Mouse (Mus musculus) regulatory T cell (primary cell): ENCODE measurements around the gene Rpl36a.

Experiments used
- in situ Hi-C: fragments of 300-600 bp; cut with MboI, MseI; formaldehyde crosslinking; loops from one replicate; pipeline ENCODE4 v1.15.1; 2025; ENCODE audit warnings: high pct_unique_total_duplicates

Rpl36a gene

GRCm38 (mm10) chrX:134599922-134600565, 14.6 kb downstream of the Rpl36a start:
- in situ Hi-C loops, result no loop called here

DNA sequence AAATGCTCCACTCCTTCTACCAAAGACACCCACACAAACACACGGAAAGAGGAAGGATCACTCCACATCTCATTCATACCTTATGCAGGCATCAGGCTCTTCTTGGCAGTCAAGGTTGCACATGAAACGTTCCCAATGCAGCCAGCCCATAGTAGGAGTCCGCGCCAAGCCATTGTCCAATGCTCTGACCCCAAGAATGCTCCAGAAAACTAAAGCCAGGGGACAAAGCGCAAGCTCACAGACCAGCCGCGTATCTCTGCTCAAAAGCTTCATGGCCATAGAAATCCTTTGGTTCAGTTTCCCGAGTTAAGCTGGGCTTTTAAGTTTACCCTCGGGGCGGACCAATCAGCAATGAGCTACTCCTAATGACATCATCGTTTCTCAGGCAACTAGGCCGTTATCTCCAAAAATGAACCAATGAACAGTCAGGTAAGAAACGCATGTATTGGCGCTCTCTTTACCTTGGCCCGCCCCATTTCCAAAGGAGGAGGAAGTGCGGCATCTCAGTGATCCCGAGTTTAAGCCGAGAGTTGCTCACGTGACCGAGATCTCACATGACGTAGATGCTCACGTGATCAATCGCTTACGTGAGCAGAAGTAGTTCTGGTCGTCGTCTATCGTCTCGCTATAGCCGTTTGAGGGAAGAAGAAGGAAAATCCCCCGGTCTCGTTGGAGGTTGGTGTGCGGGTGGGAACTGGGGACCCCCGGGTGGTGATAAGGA, 15.4 kb downstream of the Rpl36a start, which contains the start of the genes Gla and Hnrnph2:
Gene Gla (minus strand): TSS at position 467 of the 721 bp plus-strand sequence.
Gene Hnrnph2 (plus strand): TSS at position 521 of the 721 bp plus-strand sequence.
- in situ Hi-C loops, result no loop called here

DNA sequence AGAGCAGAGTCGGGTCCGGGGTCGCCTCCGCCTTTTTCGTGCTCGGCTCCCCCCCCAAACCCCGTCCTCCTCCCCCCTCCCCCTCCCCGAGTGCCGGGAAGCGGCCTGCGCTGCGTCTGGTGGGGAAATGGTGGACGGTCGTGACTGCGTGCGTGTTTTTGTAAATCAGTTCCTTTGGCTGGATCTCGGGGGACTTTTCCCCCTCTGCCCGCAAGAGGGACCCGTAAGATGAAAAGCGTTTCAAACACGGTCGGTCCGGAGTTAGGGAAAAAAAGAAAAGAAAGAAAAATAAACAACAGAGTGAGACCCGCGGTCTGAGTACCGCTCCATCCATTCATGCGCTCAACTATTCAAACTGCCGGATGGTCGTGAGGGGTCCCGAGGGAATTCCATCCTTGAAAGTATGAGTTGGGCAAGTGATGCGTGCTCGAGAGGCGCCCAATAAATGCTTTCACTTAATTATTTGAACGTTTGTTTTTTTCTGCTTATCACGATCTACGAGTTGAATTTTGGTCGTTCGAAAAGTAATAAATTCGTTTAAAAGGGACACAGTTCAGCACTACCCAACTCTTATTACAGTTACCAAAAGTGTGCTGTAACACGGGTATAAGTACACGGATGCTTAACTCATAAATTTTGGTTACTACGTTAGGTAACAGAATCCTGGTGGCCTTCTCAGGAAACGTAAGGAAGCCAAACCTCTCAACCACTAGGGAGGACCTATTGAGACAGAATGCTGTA, 16.1 kb downstream of the Rpl36a start:
- in situ Hi-C loops, result no loop called here

GRCm38 (mm10) chrX:134609472-134609871, 24.0 kb downstream of the Rpl36a start:
- in situ Hi-C loops, result no loop called here

- in situ Hi-C loops, result no loop called here
Observed at GRCm38 (mm10) chrX:134610984-134611383, 25.5 kb downstream of the Rpl36a start.

DNA sequence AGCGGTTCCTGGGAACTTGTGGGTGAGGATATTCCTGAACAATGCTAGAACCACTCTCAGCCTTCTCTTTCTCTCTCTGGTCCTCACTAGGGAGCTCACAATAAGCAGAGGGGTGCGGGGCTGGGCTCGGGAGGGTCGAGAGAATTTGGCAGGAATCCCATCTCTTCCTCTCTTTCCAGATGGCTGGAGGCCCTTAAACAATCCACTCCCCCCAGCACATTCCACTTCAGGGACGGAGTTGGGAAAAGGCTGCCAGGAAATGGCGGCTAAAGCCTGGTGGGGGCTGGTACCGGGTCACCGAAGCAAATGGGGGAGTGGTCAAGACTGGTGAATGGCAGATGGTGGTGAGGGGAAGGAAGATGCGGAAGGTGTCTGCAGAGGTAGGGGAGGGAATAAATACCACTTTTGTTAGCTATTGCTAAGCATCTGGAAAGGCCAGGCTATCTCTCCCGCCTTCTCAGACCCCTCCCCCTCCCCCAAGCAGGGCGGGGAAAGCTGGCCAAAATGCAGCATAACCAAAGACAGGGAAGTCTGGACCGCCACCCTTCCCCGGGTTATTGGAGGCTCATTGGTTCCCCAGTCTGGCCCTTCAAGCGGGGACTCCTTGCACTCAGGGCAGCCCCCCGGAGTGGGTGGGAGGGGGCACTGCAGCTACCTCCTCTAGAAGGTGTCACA, 27.0 kb downstream of the Rpl36a start:
- in situ Hi-C loops, result no loop called here

GRCm38 (mm10) chrX:134614306-134614705, 28.9 kb downstream of the Rpl36a start:
- in situ Hi-C loops, result no loop called here

- in situ Hi-C loops, result no loop called here
Observed at GRCm38 (mm10) chrX:134619695-134620094, 34.2 kb downstream of the Rpl36a start.

DNA sequence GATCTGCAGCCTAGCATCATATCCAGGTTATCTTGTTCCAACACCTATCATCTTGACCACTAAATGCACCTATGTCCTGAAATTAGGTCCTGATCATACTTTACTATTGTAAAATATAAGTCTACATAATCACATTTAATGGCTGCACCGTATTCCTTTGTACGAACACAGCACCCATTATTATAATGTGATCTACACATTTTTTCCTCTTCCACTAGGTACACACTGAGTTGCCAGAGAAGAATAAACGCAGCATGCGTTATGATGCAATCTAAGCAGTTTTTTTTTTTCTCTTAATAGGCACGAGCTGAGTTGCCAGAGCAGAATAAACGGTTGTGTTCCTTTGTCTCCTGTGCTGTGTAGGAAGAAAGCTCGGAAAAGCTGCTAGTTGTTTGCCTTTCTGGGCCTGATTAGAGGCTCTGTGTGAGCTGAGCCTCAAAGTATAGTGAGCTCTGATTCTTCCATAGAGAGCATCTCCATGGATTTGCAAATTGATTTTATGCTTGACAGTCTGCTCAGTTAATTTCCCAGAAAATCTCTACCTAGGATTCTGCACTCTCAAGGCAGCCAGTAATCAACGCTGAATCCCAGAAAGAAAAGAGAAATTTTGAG, 34.9 kb downstream of the Rpl36a start:
- in situ Hi-C loops, result no loop called here

- in situ Hi-C loops, result no loop called here
Observed at GRCm38 (mm10) chrX:134621685-134622084, 36.2 kb downstream of the Rpl36a start.

DNA sequence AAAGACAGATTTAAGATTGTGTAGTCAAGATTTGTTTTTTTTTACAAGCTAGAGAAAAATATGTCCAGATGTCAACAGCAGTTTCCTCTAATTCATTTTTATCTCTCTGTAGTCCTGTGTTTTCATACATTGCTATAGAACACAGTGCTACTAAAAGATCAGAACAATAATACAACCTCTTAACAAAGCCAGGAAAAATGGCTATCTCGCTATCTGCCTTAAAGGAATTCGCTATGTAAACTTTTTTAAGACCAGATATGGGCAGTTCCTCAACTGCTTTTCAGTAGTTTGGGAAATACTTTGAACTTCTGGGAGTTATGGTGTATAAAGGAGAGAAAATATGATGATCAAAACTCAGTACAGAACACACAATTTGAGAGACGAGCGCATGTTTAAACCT, 37.9 kb downstream of the Rpl36a start:
- in situ Hi-C loops, result no loop called here

- in situ Hi-C loops, result loop anchor here (25.0 kb wide), 1 partner anchor 284 kb away; no protein-coding TSS in a partner anchor
Observed at GRCm38 (mm10) chrX:134628200-134628599, 42.7 kb downstream of the Rpl36a start.

DNA sequence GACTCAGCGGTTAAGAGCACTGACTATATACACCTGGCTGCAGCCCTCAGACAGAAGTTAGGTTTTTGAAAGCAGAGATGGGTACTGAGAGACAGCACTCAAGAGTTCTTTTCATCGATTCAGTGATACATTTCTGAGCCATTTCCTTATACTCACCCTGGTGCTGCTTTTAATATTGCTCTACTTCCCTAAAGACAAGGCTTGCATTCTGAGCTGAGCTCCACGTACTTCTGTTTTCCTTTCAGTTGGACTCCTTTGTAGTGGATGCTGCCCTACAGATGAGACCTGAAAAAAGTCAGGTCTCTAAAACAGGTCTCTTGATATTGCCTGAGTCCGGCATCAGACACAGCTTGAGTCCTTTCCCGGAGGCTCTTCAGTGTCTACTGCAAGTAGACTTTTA, 47.3 kb downstream of the Rpl36a start:
- in situ Hi-C loops, result loop anchor here (25.0 kb wide), 1 partner anchor 280 kb away; no protein-coding TSS in a partner anchor

DNA sequence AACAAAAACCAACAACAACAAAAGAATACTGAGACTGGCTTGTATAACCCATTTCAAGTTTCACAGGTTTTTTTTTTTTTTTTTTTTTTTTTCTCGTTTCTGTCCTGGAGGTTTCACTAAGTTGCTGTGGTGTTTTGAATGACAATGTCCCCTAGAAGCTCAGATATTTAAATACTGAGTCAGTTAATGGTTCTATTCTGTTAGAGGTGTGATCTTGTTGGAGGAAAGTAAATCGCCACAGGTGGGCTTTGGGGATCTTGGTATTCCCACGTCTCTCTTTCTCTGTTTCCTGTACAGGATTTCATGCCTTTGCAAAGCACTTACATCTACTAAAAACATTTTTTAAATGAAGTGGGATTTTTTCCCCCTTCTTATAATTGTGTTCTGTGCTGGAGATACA, 49.7 kb downstream of the Rpl36a start:
- in situ Hi-C loops, result loop anchor here (25.0 kb wide), 1 partner anchor 277 kb away; no protein-coding TSS in a partner anchor

- in situ Hi-C loops, result loop anchor here (25.0 kb wide), 1 partner anchor 276 kb away; no protein-coding TSS in a partner anchor
Observed at GRCm38 (mm10) chrX:134635860-134636259, 50.4 kb downstream of the Rpl36a start.
